Comparison of ENCODE assay signal across 13 mouse cellular contexts in the genomic region with DNA sequence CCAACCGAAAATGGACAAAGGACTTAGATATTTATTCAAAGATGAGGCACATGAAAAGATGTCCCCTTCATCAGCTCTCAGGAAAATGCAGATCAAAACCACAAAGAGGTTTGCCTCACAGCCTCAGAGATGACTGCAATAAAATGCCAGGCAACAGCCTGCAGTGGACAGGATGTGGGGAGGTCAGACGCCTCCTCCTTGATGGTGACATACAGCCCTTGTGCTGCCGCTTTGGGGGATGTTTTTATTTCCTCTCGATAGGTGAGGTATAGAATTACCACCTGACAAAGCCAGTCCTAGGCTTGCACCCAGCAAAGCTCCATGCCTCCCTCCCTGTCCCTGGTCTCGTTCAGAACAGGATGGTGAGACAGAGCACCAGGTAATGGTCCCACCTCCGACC. TPM values are rescaled to one million over a fixed set of nuclear protein-coding genes. Genes with fewer than 3 reads are reported as not detected.
A peak's percentile ranks its signal among the peaks of the same experiment; 100 is the strongest.
DNase-seq lines count a peak whose midpoint lies in the region; ATAC-seq lines count a peak whose summit lies in the region.
"Had no signal": no experiment of that assay in that cellular context is flagged by ENCODE, and none has a peak within 500 bp of the region (broad histone marks: within the 10 kb centered on the region; RNA-seq: fewer than 3 reads in every experiment).

No protein-coding gene starts in this region.

- H3K4me1 ChIP-seq in kidney, embryonic 16.5 days (ENCODE audit: insufficient read depth, low read length) = peaks cover 13% of the 10 kb centered on the region
- peaks cover 28% of the 10 kb centered on the region for H3K4me1 ChIP-seq in embryonic facial prominence, embryonic 10.5 days
- H3K4me1 ChIP-seq: liver, embryonic 13.5 days had no signal

- H3K27me3 ChIP-seq in kidney, embryonic 16.5 days (ENCODE audit: insufficient read depth, low read length) = no peaks in the 10 kb centered on the region
- H3K27me3 ChIP-seq in embryonic facial prominence, embryonic 10.5 days (replicated peaks; ENCODE audit: low read depth, poor library complexity, severe bottlenecking) = no peaks in the 10 kb centered on the region
- H3K27me3 ChIP-seq: liver, embryonic 13.5 days; neural tube, embryonic 15.5 days had no signal

- no peak overlapping the region for H3K9ac ChIP-seq in kidney, embryonic 16.5 days (replicated peaks; ENCODE audit: low read length)
- H3K9ac ChIP-seq: liver, embryonic 13.5 days; neural tube, embryonic 15.5 days had no signal

- no peaks in the 10 kb centered on the region for H3K9me3 ChIP-seq in kidney, embryonic 16.5 days (ENCODE audit: low read length)
- H3K9me3 ChIP-seq in embryonic facial prominence, embryonic 10.5 days = no peaks in the 10 kb centered on the region
- H3K9me3 ChIP-seq: liver, embryonic 13.5 days; neural tube, embryonic 15.5 days had no signal

- no peak overlapping the region for H3K4me2 ChIP-seq in kidney, embryonic 16.5 days (replicated peaks; ENCODE audit: low read depth, low read length)
- H3K4me2 ChIP-seq: liver, embryonic 13.5 days had no signal

- WGBS in kidney, embryonic 16.5 days = 22% methylated on average over 6 of the region's 6 CpGs
- WGBS in embryonic facial prominence, embryonic 10.5 days = 50% methylated on average over 6 of the region's 6 CpGs

- DNase-seq in kidney, adult 18-20 months = no peak
- DNase-seq in T-cell, adult 2 months (ENCODE audit: low spot score) = peak; percentile 3
- DNase-seq in embryonic facial prominence, embryonic 10.5 days (ENCODE audit: low spot score) = no peak
- DNase-seq in left cerebral cortex, postnatal 4 days = no peak
- no peak for DNase-seq in cerebellum, adult 18-20 months
- no peak for DNase-seq in urinary bladder, postnatal 25 days (ENCODE audit: low spot score)
- DNase-seq: cerebellum, adult 8-10 months; heart, postnatal 10 days; liver, embryonic 13.5 days had no signal

- ATAC-seq in kidney, embryonic 16.5 days (ENCODE audit: low FRiP score, low TSS enrichment) = peak; percentile 22; the same call in 1 of the 2 replicates
- ATAC-seq in megakaryocyte, adult 5-6 weeks (ENCODE audit: poor library complexity, severe bottlenecking) = peak; percentile 98

- intact Hi-C loops in left cerebral cortex, postnatal 4 days (cut with DNase I) = no loop called here

- H3K27ac ChIP-seq in kidney, embryonic 16.5 days (ENCODE audit: low read length) = peak overlapping the region; percentile 71
- peak overlapping the region; percentile 82 for H3K27ac ChIP-seq in embryonic facial prominence, embryonic 10.5 days (replicated peaks)

- H3K36me3 ChIP-seq in kidney, embryonic 16.5 days (ENCODE audit: insufficient read depth, low read length) = no peaks in the 10 kb centered on the region
- H3K36me3 ChIP-seq in embryonic facial prominence, embryonic 10.5 days (replicated peaks) = no peaks in the 10 kb centered on the region
- H3K36me3 ChIP-seq: liver, embryonic 13.5 days; neural tube, embryonic 15.5 days had no signal

- no peak overlapping the region for H3K4me3 ChIP-seq in kidney, embryonic 16.5 days (ENCODE audit: low read length)
- no peak overlapping the region for H3K4me3 ChIP-seq in embryonic facial prominence, embryonic 10.5 days
- H3K4me3 ChIP-seq: erythroblast, embryonic 14.5 days; liver, embryonic 13.5 days; neural tube, embryonic 15.5 days had no signal

RNA-seq across cellular contexts. Expression of a gene that starts 40.8 kb away (rescaled TPM):
- 22.3 and 32.0 TPM in 2 replicates for polyA plus RNA-seq in kidney, embryonic 16.5 days (2015; fragmentation: Nextera tagmentation; extraction: Ambion mirVana)
- 22.6 and 25.2 TPM in 2 replicates for polyA plus RNA-seq in embryonic facial prominence, embryonic 10.5 days (2016; fragmentation: Nextera tagmentation; extraction: Ambion mirVana)
- 18.2 and 18.8 TPM in 2 replicates for total RNA-seq in megakaryocyte, adult 5-6 weeks (2015)
- total RNA-seq in megakaryocyte, adult 5-6 weeks (2017) = 12.9 and 17.9 TPM in 2 replicates
- total RNA-seq in left cerebral cortex, postnatal 4 days (2021) = 10 to 100 TPM; 64.2 to 70.0 TPM
